Mouse (Mus musculus): Measurements from ENCODE around the gene Usp6nl. TPM values are rescaled to one million over a fixed set of nuclear protein-coding genes. Genes with fewer than 3 reads are reported as not detected.

Gene Usp6nl
- polyA plus RNA-seq, 1 experiment from 2014 or later, result 8.9 TPM

DNA sequence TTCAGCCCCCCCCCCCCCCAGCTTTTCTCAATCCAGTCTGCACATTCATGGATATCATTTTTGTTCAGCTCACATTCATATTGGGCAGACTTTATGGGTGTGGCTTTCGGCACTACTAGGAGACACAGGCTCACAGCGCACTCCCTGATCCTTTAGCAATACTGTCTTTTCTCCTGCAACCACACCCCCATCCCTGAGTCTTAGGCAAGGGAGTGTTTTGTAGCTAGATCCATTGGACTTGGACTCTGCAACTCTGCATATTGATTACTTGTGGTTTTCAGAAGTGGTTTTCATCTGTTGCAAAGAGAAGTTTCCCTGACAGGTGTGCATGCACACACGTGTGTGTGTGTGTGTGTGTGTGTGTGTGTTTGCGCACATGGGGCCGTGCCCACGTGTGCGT, 41.5 kb downstream of the Usp6nl start:
- Histone ChIP-seq H3K36me3 (no peaks in the 10 kb centered on the region), H3K9me3 (no peaks in the 10 kb centered on the region), H3K27me3 (ENCODE audit: insufficient read depth, poor library complexity, severe bottlenecking) (no peaks in the 10 kb centered on the region), H3K4me3 (no peak overlapping the region), H3K4me1 (peaks cover 32% of the 10 kb centered on the region; the same call in 1 of the 2 replicates), H3K27ac (no peak overlapping the region)
- DNase-seq (ENCODE audit: low spot score), result no peak
- WGBS, result 95% methylated on average over 7 of the region's 7 CpGs

DNA sequence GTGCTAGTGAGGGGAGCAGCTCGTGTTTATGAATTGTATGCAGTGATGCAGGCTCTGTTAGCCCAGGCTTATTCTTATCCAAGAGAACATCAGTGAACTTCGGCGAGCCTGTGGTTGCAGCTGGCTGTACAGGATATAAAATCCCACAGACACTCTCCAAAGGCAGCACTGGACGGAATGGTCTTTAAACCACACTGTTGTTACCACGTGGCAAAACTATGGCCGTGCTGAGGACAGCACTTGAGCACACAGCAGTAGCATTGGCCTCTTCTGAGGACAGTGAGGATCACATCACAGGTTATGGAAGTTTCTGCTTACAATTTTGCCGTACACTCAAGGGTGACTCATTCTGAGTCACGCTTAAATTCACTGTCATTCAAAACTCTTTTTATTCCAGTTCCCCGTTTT, 44.1 kb downstream of the Usp6nl start:
- no peak overlapping the region for H3K27ac ChIP-seq

DNA sequence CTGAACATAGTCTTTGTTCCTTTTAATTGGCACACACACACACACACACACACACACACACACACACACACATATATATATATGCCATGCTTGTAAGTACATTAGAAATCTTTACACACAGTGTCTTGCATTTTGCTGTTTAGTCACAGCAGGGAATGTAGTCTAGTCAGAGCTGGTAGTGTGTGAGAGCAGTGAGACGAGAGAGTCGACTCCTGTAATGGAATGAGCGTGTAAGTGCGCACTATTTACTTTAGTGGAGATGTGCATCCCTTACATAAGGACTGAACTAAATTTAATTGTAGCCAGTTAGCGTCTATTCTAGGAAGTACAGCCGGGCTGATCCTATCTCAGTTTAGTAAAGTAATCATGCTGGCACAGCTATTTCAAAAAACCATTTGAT, 44.5 kb downstream of the Usp6nl start:
- H3K9me3 ChIP-seq, result no peaks in the 10 kb centered on the region
- H3K4me3 ChIP-seq, result no peak overlapping the region
- peaks cover 30% of the 10 kb centered on the region; the same call in 1 of the 2 replicates for H3K4me1 ChIP-seq
- 81% methylated on average over 6 of the region's 6 CpGs for WGBS
- no peak for DNase-seq (ENCODE audit: low spot score)
- no peaks in the 10 kb centered on the region for H3K36me3 ChIP-seq
- no peaks in the 10 kb centered on the region for H3K27me3 ChIP-seq (ENCODE audit: insufficient read depth, poor library complexity, severe bottlenecking)
- no peak overlapping the region for H3K27ac ChIP-seq

More for the DNA sequence above, 44.1 kb downstream of the Usp6nl start:
- WGBS, result 72% methylated on average over 9 of the region's 9 CpGs
- no peaks in the 10 kb centered on the region for H3K27me3 ChIP-seq (ENCODE audit: insufficient read depth, poor library complexity, severe bottlenecking)
- no peak overlapping the region for H3K4me3 ChIP-seq
- peaks cover 30% of the 10 kb centered on the region; the same call in 1 of the 2 replicates for H3K4me1 ChIP-seq
- H3K36me3 ChIP-seq, result no peaks in the 10 kb centered on the region
- DNase-seq (ENCODE audit: low spot score), result no peak
- H3K9me3 ChIP-seq, result no peaks in the 10 kb centered on the region

DNA sequence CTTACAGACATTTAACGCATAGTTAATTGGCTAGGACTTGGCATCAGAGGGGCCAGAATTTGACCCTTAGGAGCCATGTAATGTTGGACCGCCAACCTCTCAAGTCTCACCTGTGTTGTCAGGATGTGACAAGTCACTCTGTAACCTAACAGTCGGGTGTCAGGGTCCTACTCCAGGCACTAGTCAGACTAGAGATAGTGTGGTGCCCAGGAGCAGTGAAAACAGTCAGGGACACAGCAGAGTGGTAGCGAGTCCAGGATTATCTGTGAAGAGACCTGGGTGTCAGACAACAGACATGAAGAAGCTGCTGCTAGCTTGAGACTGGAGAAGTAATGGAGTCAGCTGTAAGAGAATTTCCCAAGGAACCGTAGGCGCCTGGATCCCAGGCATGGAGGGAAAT, 45.0 kb downstream of the Usp6nl start:
- Histone ChIP-seq H3K36me3 (no peaks in the 10 kb centered on the region), H3K27ac (no peak overlapping the region), H3K9me3 (no peaks in the 10 kb centered on the region), H3K4me3 (no peak overlapping the region), H3K27me3 (ENCODE audit: insufficient read depth, poor library complexity, severe bottlenecking) (no peaks in the 10 kb centered on the region), H3K4me1 (peaks cover 30% of the 10 kb centered on the region; the same call in 1 of the 2 replicates)
- DNase-seq (ENCODE audit: low spot score), result no peak
- WGBS, result 70% methylated on average over 6 of the region's 6 CpGs

DNA sequence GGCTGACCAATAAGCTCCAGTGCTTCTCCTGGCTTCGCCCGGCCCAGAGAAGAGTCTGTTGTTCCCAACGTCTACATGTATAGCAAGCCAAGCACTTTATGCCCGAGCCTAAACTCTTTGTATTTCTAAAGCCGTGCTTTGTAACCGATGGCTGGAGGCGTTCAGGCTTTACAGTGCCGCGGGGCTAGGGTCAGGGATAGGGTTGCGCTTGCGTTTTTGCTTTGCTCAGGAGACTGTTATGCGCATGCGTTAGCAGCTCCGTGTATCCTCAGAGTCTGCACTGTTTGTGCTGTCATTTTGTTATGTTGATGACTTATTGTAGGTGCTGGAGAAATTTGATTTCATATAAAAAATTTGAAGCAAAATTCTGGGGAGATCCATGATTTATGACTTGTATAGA, 51.7 kb downstream of the Usp6nl start:
- 86% methylated on average over 14 of the region's 14 CpGs for WGBS
- H3K36me3 ChIP-seq, result no peaks in the 10 kb centered on the region

DNA sequence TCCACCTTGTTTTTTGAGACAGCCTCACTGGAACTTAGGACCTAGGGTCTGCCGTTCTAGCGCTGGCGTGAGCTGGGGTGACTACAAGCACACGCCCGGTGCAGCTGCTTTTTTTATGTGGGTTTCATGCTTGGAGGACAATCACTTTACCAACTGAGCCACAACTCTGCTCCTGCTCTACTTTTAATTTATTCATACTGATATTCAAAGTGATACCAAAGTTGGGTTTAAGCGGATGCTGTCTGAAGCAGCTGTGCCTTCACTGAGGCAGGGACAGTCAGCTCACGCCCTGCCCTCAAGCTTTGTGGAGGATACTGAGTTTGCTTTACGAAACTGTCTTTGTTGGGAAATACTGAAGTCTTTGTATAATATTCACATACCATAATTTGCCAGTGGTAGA, 53.6 kb downstream of the Usp6nl start:
- no peak for DNase-seq (ENCODE audit: low spot score)
- Histone ChIP-seq H3K36me3 (no peaks in the 10 kb centered on the region), H3K9me3 (no peaks in the 10 kb centered on the region), H3K4me3 (no peak overlapping the region), H3K4me1 (peaks cover 25% of the 10 kb centered on the region), H3K27me3 (ENCODE audit: insufficient read depth, poor library complexity, severe bottlenecking) (no peaks in the 10 kb centered on the region), H3K27ac (no peak overlapping the region)
- 90% methylated on average over 8 of the region's 8 CpGs for WGBS

More for the DNA sequence above, 51.7 kb downstream of the Usp6nl start:
- DNase-seq (ENCODE audit: low spot score), result peak; percentile 72
- H3K27me3 ChIP-seq (ENCODE audit: insufficient read depth, poor library complexity, severe bottlenecking), result no peaks in the 10 kb centered on the region
- H3K9me3 ChIP-seq, result no peaks in the 10 kb centered on the region
- H3K4me1 ChIP-seq, result peaks cover 17% of the 10 kb centered on the region
- H3K4me3 ChIP-seq, result no peak overlapping the region
- no peak overlapping the region for H3K27ac ChIP-seq

DNA sequence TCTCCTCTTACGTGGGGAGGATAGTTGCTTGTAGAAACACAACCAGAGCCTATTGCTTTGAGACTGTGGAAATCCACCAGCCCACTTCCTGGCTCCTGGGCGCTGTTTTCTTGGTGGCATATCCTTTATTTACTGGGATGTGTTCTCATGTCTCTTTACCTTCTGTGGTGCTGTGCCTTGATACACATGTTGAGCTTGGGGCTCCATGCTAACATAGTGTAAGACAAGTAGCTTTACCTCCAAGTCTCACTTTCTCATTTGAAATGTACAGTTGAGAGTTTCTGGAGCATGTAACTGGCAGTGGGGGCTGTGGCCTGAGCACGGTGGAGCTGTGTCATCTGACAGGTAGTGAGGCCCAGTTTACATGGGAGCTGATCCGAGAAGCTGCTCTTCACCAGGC, 54.5 kb downstream of the Usp6nl start:
- Histone ChIP-seq H3K9me3 (no peaks in the 10 kb centered on the region), H3K27ac (no peak overlapping the region; the same call in 1 of the 2 replicates), H3K36me3 (no peaks in the 10 kb centered on the region), H3K4me1 (peaks cover 25% of the 10 kb centered on the region), H3K27me3 (ENCODE audit: insufficient read depth, poor library complexity, severe bottlenecking) (no peaks in the 10 kb centered on the region), H3K4me3 (no peak overlapping the region)
- DNase-seq (ENCODE audit: low spot score), result no peak
- WGBS, result 80% methylated on average over 4 of the region's 4 CpGs

DNA sequence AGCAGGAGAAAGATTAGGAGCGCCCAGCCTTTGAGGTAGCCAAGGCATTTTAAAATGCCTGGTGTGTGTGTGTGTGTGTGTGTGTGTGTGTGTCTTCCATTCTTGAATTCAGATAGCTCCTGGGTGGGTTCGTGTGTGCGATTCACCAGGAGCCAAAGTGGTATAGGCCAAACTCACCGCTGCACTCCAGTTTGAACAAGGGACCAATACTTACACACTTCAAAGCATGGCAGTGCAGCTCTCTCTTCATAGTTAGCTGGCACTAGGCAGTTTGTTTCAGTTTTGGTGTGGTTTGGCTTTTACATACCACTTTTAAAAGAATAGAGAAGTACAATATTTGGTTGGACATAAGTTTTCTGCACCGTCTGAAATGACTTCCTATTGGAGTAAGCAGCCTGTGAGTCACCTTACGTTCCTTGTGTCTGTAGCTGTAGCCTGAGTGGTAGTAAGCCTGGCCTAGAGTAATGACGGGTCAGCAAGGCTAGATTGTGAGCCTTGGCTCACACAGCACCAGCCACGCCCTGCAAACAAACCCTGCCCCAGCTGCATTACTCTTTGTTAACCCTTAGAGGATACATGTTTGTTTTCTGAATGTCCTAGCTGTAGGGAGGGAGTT, 56.2 kb downstream of the Usp6nl start:
- Histone ChIP-seq H3K4me1 (peaks cover 25% of the 10 kb centered on the region), H3K27ac (no peak overlapping the region), H3K9me3 (no peaks in the 10 kb centered on the region), H3K27me3 (ENCODE audit: insufficient read depth, poor library complexity, severe bottlenecking) (no peaks in the 10 kb centered on the region), H3K4me3 (no peak overlapping the region), H3K36me3 (no peaks in the 10 kb centered on the region)
- DNase-seq (ENCODE audit: low spot score), result no peak
- WGBS, result 52% methylated on average over 8 of the region's 8 CpGs

DNA sequence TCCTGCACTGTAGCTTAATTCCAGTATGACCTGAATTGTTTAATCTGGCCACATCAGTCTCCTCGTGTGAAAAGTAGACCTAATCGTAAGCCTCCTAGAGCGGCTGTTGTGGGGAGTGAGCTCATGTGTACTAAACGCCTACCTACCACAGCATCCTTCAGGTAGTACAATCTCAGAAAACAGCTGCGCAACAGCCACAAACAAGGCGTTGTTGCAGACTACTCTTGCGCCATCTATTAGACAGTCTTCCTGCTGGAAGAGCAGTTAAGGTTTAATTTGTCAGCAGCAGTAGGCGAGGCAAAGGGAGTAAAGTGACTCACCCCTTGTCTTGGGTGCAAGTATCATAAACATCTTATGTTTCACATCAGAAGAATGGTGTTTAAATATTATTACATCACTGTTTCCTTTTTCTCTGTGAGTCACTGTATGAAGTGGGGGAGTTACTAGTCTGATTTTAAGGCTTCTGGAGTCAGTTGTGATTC, 57.3 kb downstream of the Usp6nl start:
- H3K4me3 ChIP-seq, result no peak overlapping the region
- 89% methylated on average over 8 of the region's 8 CpGs for WGBS
- no peaks in the 10 kb centered on the region for H3K36me3 ChIP-seq
- peaks cover 25% of the 10 kb centered on the region for H3K4me1 ChIP-seq
- no peak overlapping the region for H3K27ac ChIP-seq
- H3K9me3 ChIP-seq, result no peaks in the 10 kb centered on the region
- DNase-seq (ENCODE audit: low spot score), result no peak
- no peaks in the 10 kb centered on the region for H3K27me3 ChIP-seq (ENCODE audit: insufficient read depth, poor library complexity, severe bottlenecking)

DNA sequence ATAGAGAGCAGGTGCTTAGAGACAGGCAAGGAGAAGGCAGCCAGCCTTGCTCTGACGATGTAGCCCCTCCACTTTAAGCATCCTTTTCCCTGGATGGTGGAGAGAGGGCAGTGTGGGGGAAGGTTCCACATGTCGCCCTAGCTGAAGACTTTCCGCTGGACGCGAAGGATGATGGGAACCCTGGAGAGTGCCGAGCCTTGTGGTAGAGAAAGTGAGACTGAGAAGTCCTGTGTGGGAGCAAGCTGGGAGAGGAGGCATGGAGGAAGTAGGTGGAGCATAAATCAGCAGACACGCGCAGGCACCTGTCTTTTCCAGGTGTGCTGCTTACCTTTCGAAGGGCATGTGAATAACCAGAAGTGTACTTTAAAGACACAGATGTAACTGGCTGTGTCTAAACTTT, 57.9 kb downstream of the Usp6nl start:
- Histone ChIP-seq H3K4me1 (peaks cover 25% of the 10 kb centered on the region), H3K27me3 (ENCODE audit: insufficient read depth, poor library complexity, severe bottlenecking) (no peaks in the 10 kb centered on the region), H3K36me3 (no peaks in the 10 kb centered on the region), H3K27ac (no peak overlapping the region), H3K4me3 (no peak overlapping the region), H3K9me3 (no peaks in the 10 kb centered on the region)
- DNase-seq (ENCODE audit: low spot score), result no peak
- WGBS, result 79% methylated on average over 9 of the region's 9 CpGs

DNA sequence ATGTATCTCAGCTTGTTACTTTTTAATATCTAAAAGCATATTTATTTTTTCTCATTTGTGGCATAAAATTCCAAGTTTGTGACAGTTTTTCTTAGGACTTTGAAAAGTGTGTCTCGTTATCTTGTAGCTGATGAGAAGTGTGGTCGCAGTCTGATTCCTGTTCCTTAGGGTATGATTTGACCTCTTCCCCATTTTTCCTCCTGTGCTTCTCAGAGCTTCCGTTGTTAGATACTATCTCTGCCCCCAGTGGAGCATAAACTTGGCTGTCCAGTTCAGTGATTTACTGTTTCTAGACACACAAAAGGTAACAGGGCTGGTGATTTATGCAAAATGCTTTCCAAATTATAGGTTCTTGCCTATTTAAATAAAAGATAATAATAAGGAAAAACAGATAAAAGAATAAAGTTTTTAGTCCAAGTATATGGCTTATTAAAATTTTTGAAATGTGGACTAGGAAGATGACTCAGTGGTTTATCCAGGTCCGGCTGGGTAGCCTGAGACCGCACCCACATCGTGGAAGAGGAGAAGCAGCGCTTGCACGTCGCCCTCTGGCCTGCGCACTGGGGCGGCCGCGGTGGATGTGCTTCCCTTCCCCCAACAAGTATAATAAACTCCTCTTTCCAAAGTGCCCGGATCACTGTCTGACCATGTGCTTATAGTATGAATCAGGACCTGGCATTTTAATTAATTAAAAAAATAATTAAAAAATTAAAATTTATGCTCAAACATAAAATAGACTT, 62.1 kb downstream of the Usp6nl start:
- no peaks in the 10 kb centered on the region for H3K36me3 ChIP-seq
- 92% methylated on average over 14 of the region's 14 CpGs for WGBS
- peaks cover 26% of the 10 kb centered on the region for H3K4me1 ChIP-seq
- H3K9me3 ChIP-seq, result no peaks in the 10 kb centered on the region
- H3K27me3 ChIP-seq (ENCODE audit: insufficient read depth, poor library complexity, severe bottlenecking), result no peaks in the 10 kb centered on the region
- H3K4me3 ChIP-seq, result no peak overlapping the region
- DNase-seq (ENCODE audit: low spot score), result no peak
- H3K27ac ChIP-seq, result no peak overlapping the region

DNA sequence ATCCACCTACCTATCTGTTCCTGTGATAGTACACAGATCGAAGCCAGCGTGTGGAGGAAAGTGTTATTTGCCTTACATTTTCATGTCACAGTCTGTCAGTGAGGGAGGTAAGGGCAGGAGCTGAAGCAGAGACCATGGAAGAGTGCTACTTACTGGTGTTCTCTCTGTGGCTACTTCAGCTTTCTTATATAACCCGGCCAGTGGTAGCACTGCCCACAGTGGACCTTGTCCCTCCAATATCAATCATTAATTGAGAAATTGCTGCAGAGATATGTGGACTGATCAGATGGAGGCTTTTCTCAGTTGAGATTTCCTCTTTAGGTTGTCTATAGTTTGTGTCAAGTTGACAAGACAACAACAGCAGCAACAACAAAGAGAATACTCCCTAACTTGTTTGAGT, 66.7 kb downstream of the Usp6nl start:
- Histone ChIP-seq H3K27me3 (ENCODE audit: insufficient read depth, poor library complexity, severe bottlenecking) (no peaks in the 10 kb centered on the region), H3K4me1 (peaks cover 32% of the 10 kb centered on the region), H3K36me3 (peaks cover 3% of the 10 kb centered on the region; the same call in 1 of the 2 replicates), H3K9me3 (no peaks in the 10 kb centered on the region), H3K4me3 (no peak overlapping the region), H3K27ac (no peak overlapping the region)
- WGBS, result 70% methylated on average over 3 of the region's 3 CpGs
- no peak for DNase-seq (ENCODE audit: low spot score)

DNA sequence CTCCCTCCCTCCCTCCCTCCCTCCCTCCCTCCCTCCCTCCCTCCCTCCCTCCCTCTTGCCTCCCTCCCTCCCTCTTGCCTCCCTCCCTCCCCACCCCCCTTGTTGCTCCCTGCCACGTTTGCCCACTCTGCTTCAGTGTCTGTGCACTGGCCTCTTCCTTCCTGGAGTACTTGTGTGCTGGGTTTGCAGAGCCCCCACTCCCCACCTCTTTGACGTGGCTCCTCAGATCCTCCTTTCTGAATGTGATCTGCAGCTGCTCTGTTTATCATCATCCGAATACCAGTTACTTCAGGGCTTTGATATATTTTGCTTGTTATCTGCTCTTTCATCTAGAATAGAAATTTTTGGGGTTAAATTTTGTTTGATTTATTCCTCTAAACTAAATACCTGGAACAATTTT, 68.8 kb downstream of the Usp6nl start:
- Histone ChIP-seq H3K4me1 (peaks cover 41% of the 10 kb centered on the region), H3K27me3 (ENCODE audit: insufficient read depth, poor library complexity, severe bottlenecking) (no peaks in the 10 kb centered on the region), H3K36me3 (peaks cover 3% of the 10 kb centered on the region; the same call in 1 of the 2 replicates), H3K4me3 (no peak overlapping the region), H3K27ac (no peak overlapping the region), H3K9me3 (no peaks in the 10 kb centered on the region)
- DNase-seq (ENCODE audit: low spot score), result no peak
- 43% methylated on average over 3 of the region's 3 CpGs for WGBS

Measured in heart, embryonic 10.5 days (tissue).